Mouse (Mus musculus) cerebellum, postnatal 36 days (tissue): Measurements from ENCODE around the gene Tmem164.

Experiments used
- DNase-seq, 2 experiments: peaks; one replicate each; pipeline ENCODE4 v3.0.0; 2021 to 2022; ENCODE audit warnings: mixed read lengths in 2 of 2

Tmem164 gene

GRCm38 (mm10) chrX:142693256-142693655 is 12.1 kb downstream of the Tmem164 start:
- peak; percentile 27 to 28 for DNase-seq

GRCm38 (mm10) chrX:142694338-142694737 is 13.1 kb downstream of the Tmem164 start:
- no peak for DNase-seq

DNA sequence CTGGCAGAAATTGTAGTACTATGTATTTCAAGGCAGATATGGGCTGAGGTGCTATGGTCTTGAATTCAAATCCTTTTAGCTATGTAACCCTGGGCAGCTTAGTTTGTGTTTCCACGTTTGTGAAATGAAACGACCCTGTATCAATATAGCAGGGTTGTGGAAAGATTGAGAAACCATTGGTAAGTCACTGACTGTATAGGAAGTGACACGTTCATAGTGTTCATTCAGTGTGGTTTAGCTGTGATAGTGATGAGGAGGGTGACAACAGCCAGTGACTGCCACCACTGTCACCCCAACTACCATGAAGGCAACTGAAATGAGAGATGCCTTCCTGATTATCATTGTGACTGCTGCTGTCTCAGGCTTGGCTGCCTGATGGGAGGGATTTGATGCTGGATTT is 13.7 kb downstream of the Tmem164 start:
- DNase-seq, result no peak

DNA sequence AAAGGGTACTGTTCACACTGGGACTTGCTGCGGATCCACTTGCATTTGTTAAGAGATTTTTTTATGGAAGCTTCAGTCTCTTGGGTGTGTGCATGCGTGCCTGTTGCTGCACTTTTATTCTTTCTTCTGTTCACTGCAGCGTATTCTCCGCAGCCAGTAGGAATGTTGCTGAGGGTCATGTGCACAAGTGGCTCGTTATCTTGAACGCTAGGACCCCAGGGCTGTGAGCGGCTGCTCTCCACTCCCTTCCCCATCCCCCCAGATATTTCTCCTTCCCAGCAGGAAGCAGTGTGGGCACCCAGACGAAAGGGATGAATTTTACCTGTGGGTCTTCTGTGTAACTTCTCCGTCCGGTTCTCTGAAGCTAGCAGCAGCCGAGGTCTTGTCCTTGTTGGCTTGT is 15.6 kb downstream of the Tmem164 start:
- no peak for DNase-seq

- no peak for DNase-seq
These were observed 16.5 kb downstream of the Tmem164 start for GRCm38 (mm10) chrX:142697545-142698204.

- DNase-seq, result no peak
These were observed 17.0 kb downstream of the Tmem164 start for GRCm38 (mm10) chrX:142698212-142698611.

GRCm38 (mm10) chrX:142702094-142702493 is 20.9 kb downstream of the Tmem164 start:
- no peak for DNase-seq

- no peak for DNase-seq
These were observed 21.4 kb downstream of the Tmem164 start for GRCm38 (mm10) chrX:142702566-142702965.

GRCm38 (mm10) chrX:142703953-142704352 is 22.7 kb downstream of the Tmem164 start:
- no peak for DNase-seq

- no peak for DNase-seq
These were observed 27.1 kb downstream of the Tmem164 start for GRCm38 (mm10) chrX:142708257-142708656.

GRCm38 (mm10) chrX:142716014-142716413 is 34.8 kb downstream of the Tmem164 start:
- no peak for DNase-seq

DNA sequence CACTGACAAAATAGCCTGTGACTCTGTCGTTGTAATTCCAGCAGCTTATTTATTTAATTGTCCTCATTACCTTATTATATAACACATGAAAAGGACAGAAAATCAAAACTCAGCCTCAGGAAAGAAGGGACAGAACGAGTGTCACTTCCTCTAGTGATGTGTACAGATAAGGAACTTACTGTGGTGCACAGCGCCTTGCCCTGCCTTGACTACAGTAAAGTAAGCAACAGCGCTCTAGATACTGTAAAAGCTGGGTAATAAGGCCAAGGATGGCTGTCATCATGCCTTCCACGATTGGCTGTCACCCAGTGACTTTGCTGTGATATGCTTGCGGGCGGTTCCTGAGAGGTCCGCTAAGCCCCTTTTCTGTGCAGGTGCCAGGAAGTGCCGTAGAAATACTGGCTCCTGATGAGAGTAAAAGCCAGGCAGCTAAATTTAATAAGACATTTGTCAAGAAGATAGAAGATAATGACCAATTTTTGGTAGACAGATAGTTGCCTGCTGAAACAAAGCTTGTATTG is 36.8 kb downstream of the Tmem164 start:
- peak in 1 of 2 experiments; percentile 26 for DNase-seq

DNA sequence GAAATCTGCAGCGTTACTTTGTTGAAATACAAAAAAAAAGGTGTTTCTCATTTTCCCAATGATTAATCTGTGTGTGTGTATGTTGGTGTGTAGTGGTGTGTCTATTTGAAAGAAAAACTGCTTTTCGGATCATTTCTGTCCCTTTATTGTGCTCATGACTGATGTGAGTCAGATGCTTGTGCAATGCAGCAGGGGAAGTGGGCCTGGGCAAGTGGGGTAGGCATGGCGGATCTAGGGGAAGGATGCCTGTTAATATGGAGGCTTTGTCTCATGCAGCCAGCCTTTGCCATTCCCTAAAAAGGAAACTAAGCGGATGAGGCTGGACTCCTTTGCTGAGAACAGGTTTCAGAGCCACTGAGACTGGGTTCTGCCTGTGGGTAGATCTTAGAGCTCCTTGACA is 37.6 kb downstream of the Tmem164 start:
- no peak for DNase-seq

DNA sequence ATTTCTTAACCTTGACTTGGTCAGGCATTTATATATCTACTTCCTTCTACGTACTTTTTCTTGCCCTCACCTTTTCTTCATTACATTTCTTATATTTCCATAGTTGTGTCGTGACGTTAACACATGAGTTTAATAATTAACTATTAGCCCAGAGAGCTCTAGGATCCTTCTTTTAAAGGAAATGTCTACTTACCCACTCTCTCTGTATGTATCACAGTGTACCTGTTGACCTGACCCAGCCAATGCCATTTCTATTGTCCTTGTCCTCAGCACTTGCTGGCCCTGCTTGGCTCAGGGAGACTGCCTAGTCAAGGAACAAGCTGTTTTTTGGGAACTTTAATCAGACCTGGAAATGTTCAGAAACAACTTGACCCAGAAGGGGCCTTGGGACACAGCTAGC is 40.7 kb downstream of the Tmem164 start:
- no peak for DNase-seq

GRCm38 (mm10) chrX:142724203-142724602 is 43.0 kb downstream of the Tmem164 start:
- no peak for DNase-seq

DNA sequence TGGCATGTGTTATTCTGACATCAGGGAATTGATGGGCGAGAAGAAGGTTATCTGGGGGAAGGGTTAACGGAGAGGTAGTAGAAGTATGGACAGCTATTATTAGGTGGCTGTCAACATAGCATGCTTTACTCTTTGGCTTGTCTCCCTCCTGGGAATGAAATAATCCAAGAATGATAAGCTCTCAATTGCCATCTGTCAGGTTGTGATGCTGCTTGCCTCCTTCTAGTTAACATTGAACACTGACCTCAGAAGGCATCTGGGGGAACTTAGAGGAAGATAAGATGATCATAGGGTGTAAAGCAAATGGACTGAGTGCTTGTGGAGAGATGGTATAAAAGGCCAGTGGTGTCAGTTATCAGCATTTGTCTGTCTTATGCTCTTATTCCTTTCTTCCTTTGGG is 44.4 kb downstream of the Tmem164 start:
- DNase-seq, result no peak

- peak; percentile 41 to 50 for DNase-seq
These were observed 45.1 kb downstream of the Tmem164 start for GRCm38 (mm10) chrX:142726311-142726710.

- DNase-seq, result no peak
These were observed 46.6 kb downstream of the Tmem164 start for GRCm38 (mm10) chrX:142727847-142728246.

DNA sequence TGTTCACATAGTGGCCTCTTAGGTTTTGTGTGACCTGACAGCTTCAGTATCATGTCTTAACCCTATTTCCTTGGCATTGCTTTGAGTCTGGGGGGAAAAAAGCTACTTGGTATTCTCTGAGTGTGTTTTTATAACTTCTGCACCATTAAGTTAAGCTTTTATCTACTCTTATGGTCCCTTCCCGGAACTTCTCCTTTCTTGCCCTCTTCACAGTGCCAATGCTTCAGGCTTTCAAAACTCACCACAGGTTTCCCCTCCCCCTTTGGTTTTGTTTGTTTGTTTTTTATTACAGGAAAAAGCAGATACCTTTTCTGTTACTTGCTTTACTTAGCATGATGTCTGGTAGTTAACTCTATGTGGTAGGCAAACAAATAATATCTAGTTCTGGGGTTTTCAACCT is 47.8 kb downstream of the Tmem164 start:
- DNase-seq, result no peak

DNA sequence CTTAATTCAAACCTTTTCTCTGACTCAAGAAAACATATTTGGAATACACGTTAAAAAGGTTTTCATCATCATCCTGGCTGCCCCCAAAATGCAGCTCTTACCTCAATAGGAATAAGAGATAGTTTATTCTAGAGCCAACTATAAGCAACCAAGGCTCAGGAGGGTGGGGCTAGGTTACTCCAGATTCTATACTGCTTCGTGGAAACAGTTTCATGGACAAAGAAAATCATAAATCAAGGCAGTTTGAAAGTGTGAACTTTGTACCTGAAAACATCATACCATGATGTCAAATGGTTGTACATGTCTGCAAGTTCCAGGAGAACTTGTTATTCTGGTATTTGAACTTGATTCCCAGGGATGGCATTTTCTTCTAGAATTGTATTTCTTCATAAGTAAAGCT is 48.3 kb downstream of the Tmem164 start:
- no peak for DNase-seq

GRCm38 (mm10) chrX:142737099-142737498 is 55.9 kb downstream of the Tmem164 start:
- DNase-seq, result no peak

- DNase-seq, result no peak
These were observed 56.5 kb downstream of the Tmem164 start for GRCm38 (mm10) chrX:142737719-142738118.

- DNase-seq, result no peak
These were observed 66.2 kb downstream of the Tmem164 start for GRCm38 (mm10) chrX:142747428-142747827.

DNA sequence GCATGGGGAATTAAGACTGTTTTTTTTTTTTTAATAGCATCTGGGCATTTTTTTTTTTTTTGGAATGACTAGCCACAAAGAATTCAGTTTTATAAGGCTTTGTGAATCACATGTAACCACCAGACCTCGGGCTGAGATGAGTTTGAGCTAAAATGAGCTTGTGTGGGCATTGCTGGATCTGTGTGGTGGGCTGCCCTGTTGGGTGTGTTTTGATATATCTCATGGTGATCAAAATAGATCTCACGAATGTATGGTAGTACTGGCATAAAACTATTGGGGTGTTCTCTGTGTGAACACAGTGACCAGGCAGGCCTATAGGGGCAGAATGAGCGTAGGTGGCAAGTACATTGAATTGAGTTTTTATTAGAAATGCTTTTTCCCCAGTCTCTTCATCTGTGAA is 67.4 kb downstream of the Tmem164 start:
- DNase-seq, result no peak

- DNase-seq, result no peak
These were observed 69.6 kb downstream of the Tmem164 start for GRCm38 (mm10) chrX:142750775-142751174.
